Mouse (Mus musculus) heart, embryonic 12.5 days (tissue): ENCODE data around the gene Synpr. TPM values are rescaled to one million over a fixed set of nuclear protein-coding genes. Genes with fewer than 3 reads are reported as not detected.
A peak's percentile ranks its signal among the peaks of the same experiment; 100 is the strongest.
"Not testable (repeated sequence)": the region's sequence is repeated elsewhere in the genome, so short reads cannot be mapped to it uniquely, and the experiment has no call there.

Experiments used
- ATAC-seq: fragments of 200-750 bp; cut with Nextera tagmentation; 2 replicates; pipeline ENCODE4 v1.8.0; 2017; ENCODE audit warnings: moderate TSS enrichment, moderate library complexity; ENCODE audit not compliant: insufficient number of reproducible peaks, low FRiP score
- H3K27ac ChIP-seq: fragments of 300-500 bp; sonication (generic); 2 replicates; pipeline ENCODE4 v1.5.1; 2016; ENCODE audit warnings: mild to moderate bottlenecking, moderate library complexity; ENCODE audit not compliant: poor library complexity, severe bottlenecking
- H3K27me3 ChIP-seq: fragments of 300-500 bp; sonication (generic); replicated peaks from 2 replicates; pipeline ENCODE4 v1.6.1; 2016; ENCODE audit warnings: mild to moderate bottlenecking, moderate library complexity
- H3K36me3 ChIP-seq: fragments of 300-500 bp; sonication (generic); 2 replicates; pipeline ENCODE4 v1.6.1; 2016; ENCODE audit warnings: mild to moderate bottlenecking, moderate library complexity
- H3K4me1 ChIP-seq: fragments of 300-500 bp; sonication (generic); replicated peaks from 2 replicates; pipeline ENCODE4 v1.6.1; 2016; ENCODE audit warnings: mild to moderate bottlenecking
- H3K4me2 ChIP-seq: fragments of 300-500 bp; sonication (generic); 2 replicates; pipeline ENCODE4 v1.6.1; 2016; ENCODE audit warnings: mild to moderate bottlenecking, moderate library complexity
- H3K4me3 ChIP-seq: fragments of 300-500 bp; sonication (generic); 2 replicates; pipeline ENCODE4 v1.5.1; 2016; ENCODE audit warnings: mild to moderate bottlenecking
- H3K9ac ChIP-seq: fragments of 300-500 bp; sonication (generic); 2 replicates; pipeline ENCODE4 v1.6.1; 2016; ENCODE audit warnings: mild to moderate bottlenecking, moderate library complexity
- H3K9me3 ChIP-seq: fragments of 300-500 bp; sonication (generic); replicated peaks from 2 replicates; pipeline ENCODE4 v1.6.1; 2016; ENCODE audit warnings: mild to moderate bottlenecking, moderate library complexity
- WGBS: fragments of 180-500 bp; shearing (Covaris S2); methylation state at CpG from one replicate; pipeline ENCODE4 v1.1.7; 2016; 5-methylcytosine and 5-hydroxymethylcytosine counted together
- polyA plus RNA-seq: library from polyadenylated mRNA; unstranded; fragments of >200 nt; fragmentation: Nextera tagmentation; extraction: Ambion mirVana; gene quantifications from 2 replicates; pipeline ENCODE4 v1.2.1, GENCODE M21; 2016

Gene Synpr
- polyA plus RNA-seq: 0.22 and 0.64 TPM in 2 replicates

DNA sequence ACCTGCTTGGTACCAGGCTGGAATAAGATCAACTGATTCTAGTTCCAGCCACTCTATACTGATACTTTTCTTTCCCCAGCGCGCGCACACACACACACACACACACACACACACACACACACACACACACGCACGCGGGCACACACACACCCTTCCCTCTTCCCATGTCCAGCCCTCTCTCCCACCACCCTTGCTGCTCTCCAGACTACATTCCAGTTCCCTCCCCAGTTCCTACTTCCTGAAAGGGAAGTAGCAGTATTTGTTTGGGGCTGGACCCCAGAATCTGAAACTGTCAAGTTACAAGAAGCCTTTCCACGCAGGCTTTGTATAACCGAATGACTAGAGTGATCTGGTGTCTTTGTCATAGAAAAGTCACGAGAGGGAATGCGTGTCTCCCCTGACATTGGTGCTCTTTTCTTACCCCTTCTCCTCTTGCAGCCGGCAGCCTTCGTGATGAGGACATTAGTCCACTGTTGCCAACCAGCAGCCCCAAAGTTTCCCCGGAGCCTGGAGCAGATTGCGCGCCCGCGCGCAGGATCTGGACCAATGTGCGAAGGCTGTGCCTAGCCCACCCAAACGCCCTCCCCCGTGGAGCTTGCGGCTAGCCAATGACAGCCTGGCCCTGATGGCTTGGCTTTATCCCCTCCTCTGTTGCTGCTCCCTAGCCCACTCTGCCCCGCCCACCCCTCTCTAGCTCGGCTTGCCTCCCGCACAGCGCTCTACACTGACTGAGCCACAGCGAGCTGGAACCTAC is at the start of gene Synpr:
Synpr (plus strand) TSS at position 690 of the 754 bp plus-strand sequence.
- Histone ChIP-seq H3K36me3 (no peaks in the 10 kb centered on the region), H3K4me1 (no peaks in the 10 kb centered on the region), H3K27ac (no peak within 1 kb of the TSS), H3K9me3 (no peaks in the 10 kb centered on the region), H3K9ac (no peak within 1 kb of the TSS), H3K4me2 (peak within 1 kb of the TSS; percentile 80), H3K4me3 (peak within 1 kb of the TSS; percentile 39), H3K27me3 (peaks cover 9% of the 10 kb centered on the region; the same call in 1 of the 2 replicates)
- 10% methylated on average over 27 of the region's 27 CpGs for WGBS
- peak; percentile 97 for ATAC-seq

- H3K9me3 ChIP-seq: no peaks in the 10 kb centered on the region
- no peak overlapping the region for H3K27ac ChIP-seq
- ATAC-seq: no peak
- no peak overlapping the region for H3K4me3 ChIP-seq
- H3K9ac ChIP-seq: no peak overlapping the region
- H3K4me2 ChIP-seq: no peak overlapping the region
- no peaks in the 10 kb centered on the region for H3K4me1 ChIP-seq
- no peaks in the 10 kb centered on the region for H3K27me3 ChIP-seq
- 9% methylated on average over 1 of the region's 1 CpGs for WGBS
- H3K36me3 ChIP-seq: no peaks in the 10 kb centered on the region
These were observed 47.7 kb upstream of the Synpr start for GRCm38 (mm10) chr14:13236929-13237328.

- no peaks in the 10 kb centered on the region for H3K9me3 ChIP-seq
- no peak overlapping the region for H3K4me2 ChIP-seq
- no peak overlapping the region for H3K4me3 ChIP-seq
- H3K9ac ChIP-seq: no peak overlapping the region
- no peaks in the 10 kb centered on the region for H3K4me1 ChIP-seq
- H3K36me3 ChIP-seq: no peaks in the 10 kb centered on the region
- ATAC-seq: no peak
- 63% methylated on average over 4 of the region's 4 CpGs for WGBS
- H3K27ac ChIP-seq: no peak overlapping the region
- H3K27me3 ChIP-seq: no peaks in the 10 kb centered on the region
These were observed 37.1 kb upstream of the Synpr start for GRCm38 (mm10) chr14:13247431-13247830.

DNA sequence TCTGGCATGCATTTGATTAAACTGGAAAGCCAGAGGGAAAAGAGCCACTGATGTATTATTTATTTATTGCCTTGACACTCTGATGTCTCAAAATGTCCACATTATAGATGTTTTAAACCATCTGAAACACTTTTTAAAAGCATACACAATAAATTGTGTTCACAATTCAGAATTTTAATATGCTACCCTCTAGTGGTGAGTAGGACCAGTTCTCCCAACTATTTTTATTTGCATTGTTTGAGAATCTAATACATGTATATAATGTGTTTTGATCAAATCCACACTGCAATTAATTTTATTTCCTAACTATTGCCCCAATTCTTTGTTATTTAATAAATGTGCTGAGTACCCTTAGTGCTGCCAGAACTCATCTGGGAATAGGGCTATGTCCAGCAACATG is 35.2 kb upstream of the Synpr start:
- H3K4me1 ChIP-seq: no peaks in the 10 kb centered on the region
- no peaks in the 10 kb centered on the region for H3K9me3 ChIP-seq
- no peak overlapping the region for H3K9ac ChIP-seq
- no peak overlapping the region for H3K4me3 ChIP-seq
- H3K36me3 ChIP-seq: no peaks in the 10 kb centered on the region
- no peak overlapping the region for H3K27ac ChIP-seq
- H3K4me2 ChIP-seq: no peak overlapping the region
- ATAC-seq: no peak
- H3K27me3 ChIP-seq: no peaks in the 10 kb centered on the region

- Histone ChIP-seq H3K4me3 (no peak overlapping the region), H3K9ac (no peak overlapping the region), H3K4me1 (no peaks in the 10 kb centered on the region), H3K36me3 (no peaks in the 10 kb centered on the region), H3K4me2 (no peak overlapping the region), H3K27ac (no peak overlapping the region), H3K27me3 (no peaks in the 10 kb centered on the region), H3K9me3 (no peaks in the 10 kb centered on the region)
- WGBS: 82% methylated on average over 1 of the region's 1 CpGs
- no peak for ATAC-seq
These were observed 32.0 kb upstream of the Synpr start for GRCm38 (mm10) chr14:13252594-13252993.

- ATAC-seq: not testable (repeated sequence)
These were observed 29.8 kb upstream of the Synpr start for GRCm38 (mm10) chr14:13254741-13255140.

GRCm38 (mm10) chr14:13262406-13262805 is 22.2 kb upstream of the Synpr start:
- H3K9ac ChIP-seq: no peak overlapping the region
- no peaks in the 10 kb centered on the region for H3K9me3 ChIP-seq
- H3K4me3 ChIP-seq: no peak overlapping the region
- WGBS: 40% methylated on average over 1 of the region's 1 CpGs
- no peak overlapping the region for H3K27ac ChIP-seq
- no peaks in the 10 kb centered on the region for H3K4me1 ChIP-seq
- no peaks in the 10 kb centered on the region for H3K27me3 ChIP-seq
- ATAC-seq: no peak
- no peaks in the 10 kb centered on the region for H3K36me3 ChIP-seq
- no peak overlapping the region for H3K4me2 ChIP-seq

More at GRCm38 (mm10) chr14:13254741-13255140, 29.8 kb upstream of the Synpr start:
- not testable (repeated sequence) for H3K4me3 ChIP-seq, H3K4me1 ChIP-seq, H3K9me3 ChIP-seq, H3K27me3 ChIP-seq, H3K9ac ChIP-seq, H3K4me2 ChIP-seq, H3K27ac ChIP-seq, H3K36me3 ChIP-seq
- WGBS: 72% methylated on average over 2 of the region's 2 CpGs

DNA sequence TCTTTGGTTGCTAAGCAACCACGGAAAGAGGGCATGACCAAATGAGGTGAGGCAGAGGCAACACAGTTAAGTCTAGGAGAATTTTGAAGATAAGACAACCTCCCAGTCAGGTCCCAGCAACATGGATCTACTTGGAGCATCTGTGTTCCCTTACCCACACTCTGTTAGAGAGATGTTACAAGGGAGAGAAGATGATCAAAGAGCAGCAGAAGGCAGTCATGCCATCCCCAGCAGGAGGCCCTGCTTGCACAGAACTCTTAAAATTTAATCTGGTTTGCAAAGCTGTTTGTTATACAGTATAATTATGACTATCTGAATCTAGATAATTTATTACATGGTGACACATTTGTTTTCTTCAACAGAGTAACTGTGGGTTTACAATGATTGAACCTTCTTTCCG is 18.2 kb upstream of the Synpr start:
- ATAC-seq: no peak
- Histone ChIP-seq H3K4me3 (no peak overlapping the region), H3K27ac (no peak overlapping the region), H3K4me1 (no peaks in the 10 kb centered on the region), H3K27me3 (no peaks in the 10 kb centered on the region), H3K9ac (no peak overlapping the region), H3K36me3 (no peaks in the 10 kb centered on the region), H3K4me2 (no peak overlapping the region), H3K9me3 (no peaks in the 10 kb centered on the region)
- 79% methylated on average over 2 of the region's 2 CpGs for WGBS

DNA sequence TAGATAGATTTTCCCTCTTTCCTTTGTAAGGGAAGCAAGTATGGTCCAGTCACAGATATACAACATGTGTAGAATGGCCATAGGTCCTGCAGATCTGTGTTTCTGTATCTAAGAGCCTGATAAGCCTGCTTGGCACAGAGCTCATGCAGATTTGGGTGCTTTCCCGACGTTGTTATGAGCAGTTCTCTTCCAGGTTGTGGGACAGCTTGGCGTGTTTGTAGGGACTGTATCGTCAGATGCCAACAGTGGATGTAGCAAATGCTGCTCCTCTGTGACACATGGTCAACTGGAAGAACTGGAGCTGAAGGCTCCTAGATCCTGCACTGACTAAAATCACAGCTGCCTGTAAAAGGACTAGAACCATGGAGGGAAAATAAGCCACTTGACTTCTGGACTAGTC is 17.4 kb upstream of the Synpr start:
- no peak for ATAC-seq
- no peaks in the 10 kb centered on the region for H3K4me1 ChIP-seq
- no peak overlapping the region for H3K4me2 ChIP-seq
- no peaks in the 10 kb centered on the region for H3K27me3 ChIP-seq
- H3K4me3 ChIP-seq: no peak overlapping the region
- 69% methylated on average over 4 of the region's 4 CpGs for WGBS
- no peak overlapping the region for H3K27ac ChIP-seq
- H3K9ac ChIP-seq: no peak overlapping the region
- no peaks in the 10 kb centered on the region for H3K9me3 ChIP-seq
- no peaks in the 10 kb centered on the region for H3K36me3 ChIP-seq

DNA sequence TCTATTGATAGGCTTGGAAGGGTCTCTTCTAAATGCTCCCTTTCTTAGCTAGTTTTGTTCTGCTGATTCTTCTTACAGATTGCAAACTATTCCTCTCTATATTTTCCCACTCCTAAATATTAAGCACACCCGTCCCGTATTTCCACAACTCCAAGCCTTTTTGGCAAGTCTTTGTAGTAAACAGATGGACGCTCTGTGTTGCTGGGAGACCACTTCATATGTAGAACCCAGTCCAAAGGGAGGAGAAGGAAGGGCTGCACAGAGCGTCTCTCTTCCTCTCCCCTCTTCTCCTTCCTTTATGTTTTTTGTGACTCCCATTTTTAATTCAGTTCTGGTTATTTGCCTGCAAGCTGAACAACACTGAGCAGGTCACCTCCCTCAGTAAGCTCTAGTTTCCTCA is 1.4 kb upstream of the Synpr start:
- ATAC-seq: no peak
- Histone ChIP-seq H3K4me1 (no peaks in the 10 kb centered on the region), H3K9ac (no peak overlapping the region), H3K27me3 (peaks cover 9% of the 10 kb centered on the region; the same call in 1 of the 2 replicates), H3K36me3 (no peaks in the 10 kb centered on the region), H3K27ac (no peak overlapping the region), H3K9me3 (no peaks in the 10 kb centered on the region), H3K4me3 (no peak overlapping the region), H3K4me2 (no peak overlapping the region)
- WGBS: 76% methylated on average over 4 of the region's 4 CpGs

GRCm38 (mm10) chr14:13284845-13285198 is 242 bp downstream of the Synpr start:
- Histone ChIP-seq H3K9me3 (no peaks in the 10 kb centered on the region), H3K27me3 (peaks cover 9% of the 10 kb centered on the region; the same call in 1 of the 2 replicates), H3K4me2 (peak overlapping the region; percentile 80), H3K27ac (no peak overlapping the region), H3K4me3 (peak overlapping the region; percentile 39), H3K4me1 (no peaks in the 10 kb centered on the region), H3K36me3 (no peaks in the 10 kb centered on the region), H3K9ac (no peak overlapping the region)
- WGBS: 16% methylated on average over 13 of the region's 13 CpGs
- no peak for ATAC-seq
